25 mouse cellular contexts compared by ENCODE assay signal in genomic region chr17:32871483-32871882, GRCm38 (mm10). TPM values are rescaled to one million over a fixed set of nuclear protein-coding genes. Genes with fewer than 3 reads are reported as not detected.
DNase-seq lines count a peak whose midpoint lies in the region; TF ChIP-seq lines count a peak whose summit lies in the region.
"Had no signal": no experiment of that assay in that cellular context is flagged by ENCODE, and none has a peak within 500 bp of the region (broad histone marks: within the 10 kb centered on the region; RNA-seq: fewer than 3 reads in every experiment).

No protein-coding gene starts in this region.

- TF ChIP-seq EP300 in CH12.LX (IDR thresholded peaks at IDR 0.05; ENCODE audit: low read length) (no peak), ES-Bruce4 (IDR thresholded peaks at IDR 0.05; ENCODE audit: insufficient read depth, low read depth, low read length) (no peak)

- no peak for TF ChIP-seq RAD21 in CH12.LX (IDR thresholded peaks at IDR 0.05; ENCODE audit: low read depth, low read length)

- TF ChIP-seq CTCF in CH12.LX (conservative IDR thresholded peaks at IDR 0.05 in 1 of 2, IDR thresholded peaks at IDR 0.05 in 1 of 2; ENCODE audit: low read depth in 2 of 2, low read length in 2 of 2) (no peak), ES-Bruce4 (IDR thresholded peaks at IDR 0.05; ENCODE audit: low read depth, low read length) (no peak)

- no peak for TF ChIP-seq POLR2A in CH12.LX (IDR thresholded peaks at IDR 0.05; ENCODE audit: low read depth, low read length)
- no peak for TF ChIP-seq POLR2A in ES-Bruce4 (IDR thresholded peaks at IDR 0.05; ENCODE audit: insufficient read depth, low read length)

- no peaks in the 10 kb centered on the region for H3K27me3 ChIP-seq in CH12.LX (replicated peaks)
- H3K27me3 ChIP-seq in ES-Bruce4 (ENCODE audit: control insufficient read depth, insufficient read depth, low read length, poor library complexity, severe bottlenecking): no peaks in the 10 kb centered on the region
- H3K27me3 ChIP-seq: embryonic facial prominence, embryonic 12.5 days; forebrain, embryonic 13.5 days; forebrain, embryonic 15.5 days had no signal

- H3K79me2 ChIP-seq in CH12.LX (replicated peaks; ENCODE audit: control insufficient read depth, extremely low read depth, insufficient read depth, poor library complexity, severe bottlenecking): no peaks in the 10 kb centered on the region

- in situ Hi-C loops in CH12.LX (cut with MboI; ENCODE audit: low pct_ligation_motif_present, low pct_unique_long_range_greater_than_20kb, low sequenced_read_pairs): loop anchor here (25.0 kb wide), 1 partner anchor 334 kb away; the partner anchor contains the start of gene Cyp4f16

- no peaks in the 10 kb centered on the region for H3K36me3 ChIP-seq in CH12.LX (replicated peaks in 1 of 2; ENCODE audit: control insufficient read depth in 1 of 2, insufficient read depth in 1 of 2, low read length in 1 of 2)
- no peaks in the 10 kb centered on the region; the same call in none of the 2 replicates for H3K36me3 ChIP-seq in ES-Bruce4 (ENCODE audit: control insufficient read depth, insufficient read depth, low read length, poor library complexity, severe bottlenecking)
- H3K36me3 ChIP-seq: embryonic facial prominence, embryonic 10.5 days; embryonic facial prominence, embryonic 12.5 days; forebrain, embryonic 15.5 days; G1E had no signal

- no peak for DNase-seq in CH12.LX (ENCODE audit: extremely low read depth)
- DNase-seq in R1 (ENCODE audit: low read depth, low spot score): peak; percentile 46
- no peak for DNase-seq in cerebellum, postnatal 4 days (ENCODE audit: low spot score in 2 of 2)
- no peak for DNase-seq in adrenal gland, adult 18-20 months (ENCODE audit: low spot score in 2 of 2)
- no peak for DNase-seq in layer of hippocampus, adult 9-11 months
- DNase-seq: adrenal gland, adult 2 months; adrenal gland, postnatal 10 days; adrenal gland, postnatal 25 days; cerebellum, adult 11 months; cerebellum, adult 18-20 months; cerebellum, adult 8-10 months; cerebellum, adult 9-11 months; cerebellum, postnatal 14 days; cerebellum, postnatal 36 days; forebrain, postnatal 0 days had no signal

- H3K9me3 ChIP-seq in CH12.LX (replicated peaks; ENCODE audit: low read length): peaks cover 5% of the 10 kb centered on the region
- peaks cover 12% of the 10 kb centered on the region for H3K9me3 ChIP-seq in ES-Bruce4 (replicated peaks; ENCODE audit: control insufficient read depth, insufficient read depth, low read length, poor library complexity, severe bottlenecking)
- H3K9me3 ChIP-seq: forebrain, embryonic 13.5 days; forebrain, embryonic 15.5 days; G1E had no signal

- H3K27ac ChIP-seq in CH12.LX (ENCODE audit: insufficient read depth, low read depth): no peak overlapping the region
- peak overlapping the region; percentile 85 for H3K27ac ChIP-seq in ES-Bruce4 (ENCODE audit: insufficient read depth, low read length)
- H3K27ac ChIP-seq: embryonic facial prominence, embryonic 10.5 days; embryonic facial prominence, embryonic 12.5 days; forebrain, embryonic 13.5 days; forebrain, embryonic 15.5 days had no signal

- no peak overlapping the region for H3K4me3 ChIP-seq in CH12.LX (replicated peaks in 1 of 3; ENCODE audit: low read depth in 2 of 3, low read length in 2 of 3, poor library complexity in 1 of 3)
- no peak overlapping the region for H3K4me3 ChIP-seq in ES-Bruce4 (ENCODE audit: low read depth, low read length)
- H3K4me3 ChIP-seq: embryonic facial prominence, embryonic 10.5 days; embryonic facial prominence, embryonic 12.5 days; forebrain, embryonic 13.5 days; forebrain, embryonic 15.5 days had no signal

- dilution Hi-C loops in CH12.LX (cut with MboI; ENCODE audit: extremely low pct_ligation_motif_present, extremely low pct_unique_long_range_greater_than_20kb, low sequenced_read_pairs): no loop called here

- H3K9ac ChIP-seq in CH12.LX (ENCODE audit: insufficient read depth, low read depth): no peak overlapping the region
- no peak overlapping the region for H3K9ac ChIP-seq in ES-Bruce4 (ENCODE audit: low read depth, poor library complexity, severe bottlenecking)
- H3K9ac ChIP-seq: embryonic facial prominence, embryonic 12.5 days; forebrain, embryonic 13.5 days; forebrain, embryonic 15.5 days; forebrain, postnatal 0 days had no signal

- no peaks in the 10 kb centered on the region for H3K4me1 ChIP-seq in CH12.LX (ENCODE audit: control insufficient read depth in 1 of 2, insufficient read depth in 2 of 2)
- no peaks in the 10 kb centered on the region for H3K4me1 ChIP-seq in ES-Bruce4 (ENCODE audit: control insufficient read depth, insufficient read depth, low read length)
- H3K4me1 ChIP-seq: embryonic facial prominence, embryonic 10.5 days; embryonic facial prominence, embryonic 12.5 days; forebrain, embryonic 13.5 days; forebrain, embryonic 15.5 days had no signal

- no peak overlapping the region for H3K4me2 ChIP-seq in CH12.LX (ENCODE audit: insufficient read depth, low read depth, poor library complexity, severe bottlenecking)
- H3K4me2 ChIP-seq: embryonic facial prominence, embryonic 12.5 days; forebrain, embryonic 13.5 days; forebrain, embryonic 15.5 days had no signal

TF ChIP-seq in CH12.LX, 34 proteins besides CTCF, POLR2A, EP300 and RAD21:
- TF ChIP-seq SIN3A (IDR thresholded peaks at IDR 0.05; ENCODE audit: low read length): no peak
- no peak for TF ChIP-seq MAFK (IDR thresholded peaks at IDR 0.05; ENCODE audit: insufficient replicate concordance, low read length)
- peak; percentile 66 for TF ChIP-seq ZNF384 (IDR thresholded peaks at IDR 0.05; ENCODE audit: low read depth, low read length)

RNA-seq across cellular contexts. Expression of gene Zfp870, which starts 20.0 kb away (rescaled TPM):
- total RNA-seq in CH12.LX (2012; rRNA removed): 3.4 and 3.5 TPM in 2 replicates
- total RNA-seq in CH12.LX (2014; rRNA removed): 5.8 and 6.4 TPM in 2 replicates
- polyA plus RNA-seq in CH12.LX (2012; ENCODE audit: insufficient read length, low read depth): 8.6 and 10.4 TPM in 2 replicates
- 17.6 and 19.0 TPM in 2 replicates for polyA plus RNA-seq in ES-Bruce4 (2011; ENCODE audit: insufficient read depth, insufficient read length, low read depth, missing spikeins)
- 10 to 100 TPM in 1 of 2 experiments, 1 to 10 TPM in 1; 8.4 to 11.3 TPM for total RNA-seq in adrenal gland, adult 18-20 months (2021)

RNA-seq across cellular contexts. Expression of gene Zfp799, which starts 41.4 kb away (rescaled TPM):
- total RNA-seq in CH12.LX (2012; rRNA removed) (4.7 and 6.2 TPM in 2 replicates), CH12.LX (2014; rRNA removed) (6.5 and 9.0 TPM in 2 replicates)
- polyA plus RNA-seq in CH12.LX (2012; ENCODE audit: insufficient read length, low read depth) (9.4 and 9.5 TPM in 2 replicates), ES-Bruce4 (2011; ENCODE audit: insufficient read depth, insufficient read length, low read depth, missing spikeins) (25.5 and 27.1 TPM in 2 replicates)
- 10 to 100 TPM in 1 of 2 experiments, 1 to 10 TPM in 1; 6.9 to 10.2 TPM for total RNA-seq in adrenal gland, adult 18-20 months (2021)

RNA-seq across cellular contexts. Expression of gene Cyp4f14, which starts 45.7 kb away (rescaled TPM):
- total RNA-seq in CH12.LX (2012; rRNA removed) (not detected in 2 replicates), CH12.LX (2014; rRNA removed) (not detected in 2 replicates)
- polyA plus RNA-seq in CH12.LX (2012; ENCODE audit: insufficient read length, low read depth) (not detected in 2 replicates), ES-Bruce4 (2011; ENCODE audit: insufficient read depth, insufficient read length, low read depth, missing spikeins) (not detected in 2 replicates)
- 1 to 10 TPM; 6.8 to 9.7 TPM for total RNA-seq in adrenal gland, adult 18-20 months (2021)
- polyA plus RNA-seq: activated CD4-positive, CD25-positive, alpha-beta regulatory T cell, adult 4 months; embryonic facial prominence, embryonic 10.5 days; embryonic facial prominence, embryonic 12.5 days; embryonic facial prominence, embryonic 14.5 days; forebrain, embryonic 11.5 days; forebrain, embryonic 13.5 days; G1E; Patski had no signal

Comparison
In these comparisons a context has a peak if more than half of its experiments do, and no peak if none do; other contexts are left out.
1. RNA of gene Cyp4f14, which starts 45.7 kb away (total RNA-seq): 6.8 to 9.7 TPM in adrenal gland, adult 18-20 months; not detected in CH12.LX; every median in the first group is over 4 times any median in the second.